Mouse (Mus musculus) kidney, adult 2 months (tissue): Measurements from ENCODE around the gene Rbm44.

ENCODE experiments used
- CTCF ChIP-seq: fragments of 200-500 bp; conservative IDR thresholded peaks from 2 replicates; pipeline ENCODE4 v1.5.1; 2011; ENCODE audit warnings: low read depth, mild to moderate bottlenecking, control low read depth, low read length, moderate library complexity, mixed read lengths; ENCODE audit not compliant: insufficient read depth, insufficient read length
- POLR2A ChIP-seq: fragments of 200-500 bp; IDR thresholded peaks from one replicate; pipeline ENCODE4 v1.6.1; 2011; ENCODE audit warnings: low read depth, low read length, control low read depth

DNA sequence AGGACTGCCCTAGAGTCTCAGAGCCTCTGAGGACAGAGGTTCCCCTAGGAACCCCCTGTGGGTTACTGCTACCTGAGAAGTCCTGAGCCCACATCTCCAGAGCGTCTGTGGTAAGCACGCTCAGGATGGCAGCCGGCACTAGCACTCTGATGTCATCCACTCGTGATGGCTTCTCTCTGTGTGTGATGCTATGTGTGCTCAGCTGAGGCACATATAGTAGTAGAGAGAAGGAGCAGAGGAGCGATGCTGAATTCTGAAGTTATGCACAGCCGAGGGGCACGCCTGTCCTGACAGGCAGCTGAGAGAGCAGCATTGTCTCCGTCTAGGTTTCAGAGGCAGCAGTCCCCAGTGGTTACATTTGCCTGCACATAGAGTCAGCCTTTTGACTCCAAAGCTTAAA lies 47.3 kb downstream of the Rbm44 start:
- TF ChIP-seq CTCF (no peak), POLR2A (no peak)
